Mouse (Mus musculus) adrenal gland, postnatal 4 days (tissue): ENCODE measurements around the gene Slco1a5. TPM values are rescaled to one million over a fixed set of nuclear protein-coding genes. Genes with fewer than 3 reads are reported as not detected.
"Not testable (repeated sequence)": the region's sequence is repeated elsewhere in the genome, so short reads cannot be mapped to it uniquely, and the experiment has no call there.

Experiments
- DNase-seq, 2 experiments: peaks; one replicate each; pipeline ENCODE4 v3.0.0; 2021 to 2022; ENCODE audit warnings: low spot score in 2 of 2, mixed read lengths in 2 of 2
- long read RNA-seq, 2 experiments: library from polyadenylated mRNA; stranded (forward); transcript quantifications; one replicate each; pipeline ENCODE4 v2.0.0; 2021
- total RNA-seq, 2 experiments: library from RNA; stranded (reverse); gene quantifications; 2 replicates each; pipeline ENCODE4 v1.2.3; 2021

The Slco1a5 gene
- not detected for total RNA-seq
- long read RNA-seq, experiment 1, result 0 reads
- long read RNA-seq, experiment 2, partial matches to known transcripts, result 1 of 2 reads
- long read RNA-seq, experiment 2, other reads (novel, unspliced or antisense), result 0 of 2 reads

- no peak for DNase-seq
Observed at GRCm38 (mm10) chr6:142322881-142323280, at the start of gene Slco1a5. TSS of gene Slco1a5 (minus strand) at chr6:142322981.

GRCm38 (mm10) chr6:142369568-142369967 is 46.8 kb upstream of the Slco1a5 start:
- no peak for DNase-seq

GRCm38 (mm10) chr6:142367565-142367964 is 44.8 kb upstream of the Slco1a5 start:
- DNase-seq, result no peak

- no peak for DNase-seq
Observed at GRCm38 (mm10) chr6:142366473-142367018, 43.8 kb upstream of the Slco1a5 start.

- no peak for DNase-seq
Observed at GRCm38 (mm10) chr6:142365742-142366472, 43.1 kb upstream of the Slco1a5 start.

- no peak for DNase-seq
Observed at GRCm38 (mm10) chr6:142363019-142363576, 40.3 kb upstream of the Slco1a5 start.

- DNase-seq, result no peak
Observed at GRCm38 (mm10) chr6:142362036-142362435, 39.3 kb upstream of the Slco1a5 start.

GRCm38 (mm10) chr6:142357106-142357505 is 34.3 kb upstream of the Slco1a5 start:
- no peak for DNase-seq

GRCm38 (mm10) chr6:142352099-142352498 is 29.3 kb upstream of the Slco1a5 start:
- not testable (repeated sequence) for DNase-seq

GRCm38 (mm10) chr6:142347431-142348385 is 24.9 kb upstream of the Slco1a5 start:
- no peak for DNase-seq

- no peak for DNase-seq
Observed at GRCm38 (mm10) chr6:142346181-142347110, 23.7 kb upstream of the Slco1a5 start.

- peak; percentile 61 to 63 for DNase-seq
Observed at GRCm38 (mm10) chr6:142345440-142346038, 22.8 kb upstream of the Slco1a5 start, which contains the start of gene Pyroxd1. TSS of gene Pyroxd1 (plus strand) at chr6:142345654.

- no peak for DNase-seq
Observed at GRCm38 (mm10) chr6:142343561-142343960, 20.8 kb upstream of the Slco1a5 start.

- DNase-seq, result no peak
Observed at GRCm38 (mm10) chr6:142339576-142339975, 16.8 kb upstream of the Slco1a5 start.

- DNase-seq, result no peak
Observed at GRCm38 (mm10) chr6:142338961-142339360, 16.2 kb upstream of the Slco1a5 start.

GRCm38 (mm10) chr6:142329201-142329600 is 6.4 kb upstream of the Slco1a5 start:
- no peak for DNase-seq

GRCm38 (mm10) chr6:142326598-142326997 is 3.8 kb upstream of the Slco1a5 start:
- DNase-seq, result no peak

GRCm38 (mm10) chr6:142317106-142317505 is 5.7 kb downstream of the Slco1a5 start:
- no peak for DNase-seq

- no peak for DNase-seq
Observed at GRCm38 (mm10) chr6:142314285-142314684, 8.5 kb downstream of the Slco1a5 start.

GRCm38 (mm10) chr6:142305076-142305475 is 17.7 kb downstream of the Slco1a5 start:
- no peak for DNase-seq
